Mouse (Mus musculus) brain, embryonic 14.5 days (tissue): Measurements from ENCODE around the gene Slc35f4.

ENCODE experiments used
- CTCF ChIP-seq: fragments of 200-500 bp; IDR thresholded peaks from 2 replicates; pipeline ENCODE4 v1.5.1; 2012; ENCODE audit warnings: inconsistent platforms, mild to moderate bottlenecking, moderate library complexity, borderline replicate concordance; ENCODE audit not compliant: insufficient read depth, insufficient read length; ENCODE audit errors: extremely low read depth
- POLR2A ChIP-seq: fragments of 200-500 bp; IDR thresholded peaks from 2 replicates; pipeline ENCODE4 v1.6.1; 2012; ENCODE audit warnings: mild to moderate bottlenecking, inconsistent platforms, borderline replicate concordance; ENCODE audit not compliant: poor library complexity, insufficient read depth, insufficient read length, severe bottlenecking; ENCODE audit errors: extremely low read depth

- no peak for TF ChIP-seq POLR2A
- no peak for TF ChIP-seq CTCF
Measured at GRCm38 (mm10) chr14:49355561-49355960, 170.3 kb downstream of the Slc35f4 start.
